Mouse (Mus musculus) heart, embryonic 15.5 days (tissue): Measurements from ENCODE around the gene Rnf43. TPM values are rescaled to one million over a fixed set of nuclear protein-coding genes. Genes with fewer than 3 reads are reported as not detected.

Experiments used
- ATAC-seq: fragments of 200-750 bp; cut with Nextera tagmentation; replicated peaks from 2 replicates; pipeline ENCODE4 v1.8.0; 2017; ENCODE audit warnings: low read depth, moderate TSS enrichment; ENCODE audit not compliant: insufficient number of reproducible peaks, insufficient read depth, low FRiP score
- H3K27ac ChIP-seq: fragments of 300-500 bp; sonication (generic); 2 replicates; pipeline ENCODE4 v1.5.1; 2015; ENCODE audit warnings: mild to moderate bottlenecking, inconsistent platforms
- H3K27me3 ChIP-seq: fragments of 300-500 bp; sonication (generic); 2 replicates; pipeline ENCODE4 v1.6.1; 2015; ENCODE audit warnings: inconsistent platforms
- H3K36me3 ChIP-seq: fragments of 300-500 bp; sonication (generic); 2 replicates; pipeline ENCODE4 v1.6.1; 2015; ENCODE audit warnings: mild to moderate bottlenecking, inconsistent platforms
- H3K4me1 ChIP-seq: fragments of 300-500 bp; sonication (generic); replicated peaks from 2 replicates; pipeline ENCODE4 v1.6.1; 2015; ENCODE audit warnings: inconsistent platforms
- H3K4me2 ChIP-seq: fragments of 300-500 bp; sonication (generic); 2 replicates; pipeline ENCODE4 v1.6.1; 2015; ENCODE audit warnings: inconsistent platforms, mild to moderate bottlenecking, moderate library complexity
- H3K4me3 ChIP-seq: fragments of 300-500 bp; sonication (generic); 2 replicates; pipeline ENCODE4 v1.5.1; 2015; ENCODE audit warnings: mild to moderate bottlenecking, inconsistent platforms
- H3K9ac ChIP-seq: fragments of 300-500 bp; sonication (generic); 2 replicates; pipeline ENCODE4 v1.6.1; 2015; ENCODE audit warnings: mild to moderate bottlenecking, inconsistent platforms
- H3K9me3 ChIP-seq: fragments of 300-500 bp; sonication (generic); replicated peaks from 2 replicates; pipeline ENCODE4 v1.6.1; 2016; ENCODE audit warnings: inconsistent platforms
- WGBS: fragments of 180-500 bp; shearing (Covaris S2); methylation state at CpG from one replicate; pipeline ENCODE4 v1.1.7; 2015; ENCODE audit warnings: mixed read lengths; 5-methylcytosine and 5-hydroxymethylcytosine counted together
- polyA plus RNA-seq: library from polyadenylated mRNA; unstranded; fragments of >200 nt; fragmentation: Nextera tagmentation; extraction: Ambion mirVana; gene quantifications from 2 replicates; pipeline ENCODE4 v1.2.1, GENCODE M21; 2015

Rnf43 gene
- polyA plus RNA-seq, 1 experiment from 2014 or later, result 1.3 TPM

DNA sequence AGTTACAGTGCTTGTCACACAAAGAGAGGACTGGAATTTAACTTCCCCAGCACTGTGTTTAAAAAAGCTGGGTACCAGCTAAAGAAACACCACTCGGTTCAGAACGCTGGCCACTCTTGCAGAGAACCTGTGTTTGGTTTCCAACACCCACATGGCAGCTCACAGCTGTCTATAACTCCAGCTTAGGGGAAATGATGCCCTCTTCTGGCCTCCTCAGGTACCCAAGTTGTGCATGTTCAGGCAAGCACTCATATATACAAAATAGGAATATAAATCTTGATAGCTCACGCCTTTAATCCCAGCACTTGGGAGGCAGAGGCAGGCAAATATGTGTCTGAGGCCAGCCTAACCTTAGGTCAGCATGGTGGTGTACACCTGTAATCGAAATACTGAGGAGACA lies 53.5 kb downstream of the Rnf43 start:
- ATAC-seq, result no peak
- Histone ChIP-seq H3K27me3 (0 out of 2 replicates have a peak, but pooled peaks cover 1% of the 10 kb centered on the region), H3K9me3 (no peaks in the 10 kb centered on the region), H3K36me3 (no peaks in the 10 kb centered on the region), H3K4me1 (no peaks in the 10 kb centered on the region; the same call in 1 of the 2 replicates), H3K9ac (no peak overlapping the region), H3K27ac (no peak overlapping the region), H3K4me2 (no peak overlapping the region), H3K4me3 (no peak overlapping the region)
- 77% methylated on average over 4 of the region's 4 CpGs for WGBS

DNA sequence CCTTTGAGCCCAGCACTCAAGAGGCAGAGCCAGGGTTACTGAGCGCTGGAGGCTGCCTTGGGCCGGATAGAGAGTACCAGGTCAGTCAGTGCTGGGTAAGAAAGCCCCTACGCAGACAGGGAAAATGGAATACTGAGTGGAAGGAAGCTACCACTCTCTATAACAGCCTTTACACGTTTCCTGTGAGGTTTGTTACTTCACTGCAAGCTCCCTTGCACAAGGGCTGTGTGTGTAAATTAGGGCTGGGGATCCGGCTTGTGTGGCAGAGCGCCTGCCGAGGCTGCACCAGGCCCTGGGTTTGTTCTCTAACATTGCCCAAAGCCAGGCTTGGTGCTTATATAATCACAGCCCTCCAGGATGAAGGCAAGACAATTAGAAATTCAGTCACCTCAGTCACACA lies 57.0 kb downstream of the Rnf43 start:
- H3K4me1 ChIP-seq, result no peaks in the 10 kb centered on the region
- H3K9ac ChIP-seq, result no peak overlapping the region
- WGBS, result 74% methylated on average over 7 of the region's 7 CpGs
- H3K27ac ChIP-seq, result no peak overlapping the region
- no peaks in the 10 kb centered on the region for H3K36me3 ChIP-seq
- no peak for ATAC-seq
- no peak overlapping the region for H3K4me3 ChIP-seq
- no peaks in the 10 kb centered on the region for H3K9me3 ChIP-seq
- no peaks in the 10 kb centered on the region for H3K27me3 ChIP-seq
- H3K4me2 ChIP-seq, result no peak overlapping the region

GRCm38 (mm10) chr11:87720324-87720723 lies 57.8 kb downstream of the Rnf43 start:
- no peak overlapping the region for H3K4me2 ChIP-seq
- H3K9ac ChIP-seq, result no peak overlapping the region
- H3K27ac ChIP-seq, result no peak overlapping the region; the same call in 1 of the 2 replicates
- WGBS, result 51% methylated on average over 9 of the region's 9 CpGs
- H3K36me3 ChIP-seq, result no peaks in the 10 kb centered on the region
- H3K27me3 ChIP-seq, result no peaks in the 10 kb centered on the region
- no peak overlapping the region for H3K4me3 ChIP-seq
- ATAC-seq, result no peak
- H3K4me1 ChIP-seq, result peaks cover under 1% of the 10 kb centered on the region
- no peaks in the 10 kb centered on the region for H3K9me3 ChIP-seq

- Histone ChIP-seq H3K9me3 (no peaks in the 10 kb centered on the region), H3K27me3 (no peaks in the 10 kb centered on the region), H3K4me2 (no peak overlapping the region), H3K4me3 (no peak overlapping the region), H3K36me3 (no peaks in the 10 kb centered on the region), H3K27ac (no peak overlapping the region; the same call in 1 of the 2 replicates), H3K9ac (no peak overlapping the region), H3K4me1 (peaks cover 6% of the 10 kb centered on the region)
- WGBS, result 67% methylated on average over 9 of the region's 9 CpGs
- no peak for ATAC-seq
Measured at GRCm38 (mm10) chr11:87720839-87721238, 58.3 kb downstream of the Rnf43 start.

DNA sequence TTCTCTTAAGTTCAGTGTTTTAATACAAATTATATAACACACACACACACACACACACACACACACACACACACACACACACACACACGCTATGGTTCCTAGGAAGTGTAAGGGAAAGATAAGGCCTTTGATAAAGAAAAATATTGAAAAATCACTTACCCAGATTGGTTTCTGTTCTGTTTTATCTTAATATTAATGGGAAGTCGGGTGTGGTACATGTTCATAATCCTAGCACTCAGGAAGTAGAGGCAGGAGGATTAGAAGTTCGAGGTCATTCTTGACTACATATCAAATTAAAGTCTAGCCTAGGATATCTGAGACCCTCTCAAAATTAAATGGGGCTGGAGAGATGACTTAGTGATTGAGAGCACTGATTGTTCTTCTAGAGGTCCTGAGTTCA lies 59.6 kb downstream of the Rnf43 start:
- Histone ChIP-seq H3K4me3 (no peak overlapping the region), H3K4me1 (peaks cover 18% of the 10 kb centered on the region), H3K36me3 (no peaks in the 10 kb centered on the region), H3K27me3 (no peaks in the 10 kb centered on the region), H3K9me3 (no peaks in the 10 kb centered on the region), H3K4me2 (no peak overlapping the region), H3K9ac (no peak overlapping the region), H3K27ac (no peak overlapping the region)
- 64% methylated on average over 3 of the region's 3 CpGs for WGBS
- ATAC-seq, result no peak

GRCm38 (mm10) chr11:87722891-87723290 lies 60.4 kb downstream of the Rnf43 start:
- no peak overlapping the region for H3K9ac ChIP-seq
- 82% methylated on average over 4 of the region's 4 CpGs for WGBS
- H3K27ac ChIP-seq, result no peak overlapping the region
- H3K9me3 ChIP-seq, result no peaks in the 10 kb centered on the region
- H3K27me3 ChIP-seq, result no peaks in the 10 kb centered on the region
- no peak for ATAC-seq
- no peaks in the 10 kb centered on the region for H3K36me3 ChIP-seq
- H3K4me3 ChIP-seq, result no peak overlapping the region
- no peak overlapping the region for H3K4me2 ChIP-seq
- peaks cover 18% of the 10 kb centered on the region for H3K4me1 ChIP-seq

DNA sequence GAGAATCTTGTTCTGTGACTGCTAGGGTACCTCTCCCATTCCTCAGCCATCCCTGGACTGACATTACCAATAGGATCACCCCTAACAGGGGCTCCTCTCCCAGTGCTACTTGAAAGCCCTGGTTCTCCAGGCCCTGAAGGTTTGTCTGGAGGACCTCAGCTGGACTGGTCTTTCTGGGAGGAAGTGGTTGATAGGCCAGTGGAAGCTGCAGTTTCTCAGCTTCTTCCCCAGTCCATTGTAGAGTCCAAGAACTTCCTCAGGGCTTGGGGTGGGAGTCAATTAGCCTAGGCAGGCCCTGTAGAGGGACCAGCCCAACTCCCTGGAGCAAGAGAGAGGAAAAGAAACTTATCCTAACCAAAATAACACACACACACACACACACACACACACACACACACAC lies 63.0 kb downstream of the Rnf43 start:
- peak overlapping the region; percentile 33 for H3K4me2 ChIP-seq
- no peak for ATAC-seq

GRCm38 (mm10) chr11:87725964-87726562 lies 63.5 kb downstream of the Rnf43 start:
- H3K9me3 ChIP-seq, result no peaks in the 10 kb centered on the region
- H3K27me3 ChIP-seq, result no peaks in the 10 kb centered on the region
- WGBS, result 11% methylated on average over 6 of the region's 6 CpGs
- H3K36me3 ChIP-seq, result no peaks in the 10 kb centered on the region
- no peak overlapping the region for H3K4me3 ChIP-seq
- peak overlapping the region; percentile 33 for H3K4me2 ChIP-seq
- ATAC-seq, result peak; percentile 49
- H3K4me1 ChIP-seq, result peaks cover 18% of the 10 kb centered on the region
- H3K9ac ChIP-seq, result 0 out of 2 replicates have a peak overlapping the region, but pooled peaks have one; percentile 17
- peak overlapping the region; percentile 72 for H3K27ac ChIP-seq

More for the DNA sequence above, 63.0 kb downstream of the Rnf43 start:
- Histone ChIP-seq H3K4me1 (peaks cover 18% of the 10 kb centered on the region), H3K36me3 (no peaks in the 10 kb centered on the region), H3K9ac (no peak overlapping the region), H3K27ac (peak overlapping the region; percentile 72), H3K9me3 (no peaks in the 10 kb centered on the region), H3K27me3 (no peaks in the 10 kb centered on the region), H3K4me3 (no peak overlapping the region)

GRCm38 (mm10) chr11:87727021-87727420 lies 64.5 kb downstream of the Rnf43 start:
- no peak overlapping the region for H3K9ac ChIP-seq
- H3K27me3 ChIP-seq, result no peaks in the 10 kb centered on the region
- WGBS, result 57% methylated on average over 11 of the region's 11 CpGs
- peaks cover 18% of the 10 kb centered on the region for H3K4me1 ChIP-seq
- ATAC-seq, result no peak
- H3K4me3 ChIP-seq, result no peak overlapping the region
- peak overlapping the region; percentile 72; the same call in 1 of the 2 replicates for H3K27ac ChIP-seq
- H3K36me3 ChIP-seq, result no peaks in the 10 kb centered on the region
- H3K9me3 ChIP-seq, result no peaks in the 10 kb centered on the region
- no peak overlapping the region for H3K4me2 ChIP-seq

DNA sequence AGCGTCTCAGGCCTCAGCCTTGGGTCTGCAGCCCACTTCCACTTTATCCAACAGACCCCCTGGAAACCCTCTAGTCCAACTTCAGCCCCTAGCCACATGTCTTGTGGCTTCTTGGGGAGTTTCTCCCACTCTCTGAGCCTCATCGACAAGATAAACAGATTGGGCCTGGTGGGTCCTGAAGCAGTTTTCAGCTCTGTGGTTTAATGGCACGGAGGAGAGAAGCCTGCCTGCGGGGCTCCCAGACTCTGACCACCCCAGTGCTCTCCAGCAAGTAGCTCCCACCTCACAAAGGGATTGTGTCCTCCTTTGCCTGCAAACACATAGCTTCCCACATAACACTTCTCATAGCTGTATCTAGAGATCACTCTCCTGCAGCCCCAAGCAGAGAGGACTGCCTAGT lies 64.9 kb downstream of the Rnf43 start:
- no peak overlapping the region for H3K4me3 ChIP-seq
- H3K36me3 ChIP-seq, result no peaks in the 10 kb centered on the region
- no peak overlapping the region for H3K9ac ChIP-seq
- WGBS, result 60% methylated on average over 4 of the region's 4 CpGs
- no peaks in the 10 kb centered on the region for H3K27me3 ChIP-seq
- no peak for ATAC-seq
- H3K9me3 ChIP-seq, result no peaks in the 10 kb centered on the region
- H3K4me2 ChIP-seq, result no peak overlapping the region
- no peak overlapping the region for H3K27ac ChIP-seq
- H3K4me1 ChIP-seq, result peaks cover 18% of the 10 kb centered on the region

- Histone ChIP-seq H3K9ac (no peak overlapping the region), H3K4me3 (no peak overlapping the region), H3K36me3 (no peaks in the 10 kb centered on the region), H3K27ac (no peak overlapping the region), H3K4me1 (peaks cover 18% of the 10 kb centered on the region), H3K27me3 (no peaks in the 10 kb centered on the region), H3K4me2 (no peak overlapping the region), H3K9me3 (no peaks in the 10 kb centered on the region)
- 61% methylated on average over 18 of the region's 18 CpGs for WGBS
- no peak for ATAC-seq
Measured at GRCm38 (mm10) chr11:87728850-87729592, 66.5 kb downstream of the Rnf43 start.
